Mouse (Mus musculus) frontal cortex, postnatal 25 days (tissue): ENCODE measurements at regions not wholly inside any gene's neighbourhood (a gene's known extent, or its start where the extent isn't known, plus 50 kb on each side); places are given as distances from the start of the nearest gene placed in this dataset.
"Not testable (repeated sequence)": the region's sequence is repeated elsewhere in the genome, so short reads cannot be mapped to it uniquely, and the experiment has no call there.

ENCODE experiments used
- DNase-seq, 2 experiments: peaks; one replicate each; pipeline ENCODE4 v3.0.0; 2022; ENCODE audit warnings: low spot score in 2 of 2

- no peak for DNase-seq
Observed at GRCm38 (mm10) chr4:69435390-69435789, 481.2 kb upstream of the Brinp1 start.

- DNase-seq, result not testable (repeated sequence)
Observed at GRCm38 (mm10) chr4:69410411-69410810, 456.2 kb upstream of the Brinp1 start.

GRCm38 (mm10) chr4:69395451-69395850 lies 441.3 kb upstream of the Brinp1 start:
- DNase-seq, result no peak

- DNase-seq, result no peak
Observed at GRCm38 (mm10) chr4:69383318-69383717, 429.1 kb upstream of the Brinp1 start.

- no peak for DNase-seq
Observed at GRCm38 (mm10) chr4:69346979-69347465, 392.8 kb upstream of the Brinp1 start.

GRCm38 (mm10) chr4:69327606-69328005 lies 373.4 kb upstream of the Brinp1 start:
- DNase-seq, result no peak
